Mouse (Mus musculus) ES-Bruce4 (cell line): ENCODE data around the gene Masp1. TPM values are rescaled to one million over a fixed set of nuclear protein-coding genes. Genes with fewer than 3 reads are reported as not detected.
A peak's percentile ranks its signal among the peaks of the same experiment; 100 is the strongest.

Source experiments
- H3K27ac ChIP-seq: 2 replicates; pipeline ENCODE4 v1.5.1; 2012; ENCODE audit warnings: low read length, inconsistent platforms; ENCODE audit not compliant: insufficient read depth
- H3K27me3 ChIP-seq: 2 replicates; pipeline ENCODE4 v1.6.1; 2012; ENCODE audit warnings: mild to moderate bottlenecking, low read length, inconsistent platforms; ENCODE audit not compliant: control insufficient read depth, poor library complexity, insufficient read depth, severe bottlenecking
- H3K36me3 ChIP-seq: 2 replicates; pipeline ENCODE4 v1.6.1; 2012; ENCODE audit warnings: inconsistent platforms, mild to moderate bottlenecking, low read length, moderate library complexity; ENCODE audit not compliant: control insufficient read depth, poor library complexity, insufficient read depth, severe bottlenecking
- H3K4me1 ChIP-seq: one replicate; pipeline ENCODE4 v1.8.1; 2011; ENCODE audit warnings: low read length; ENCODE audit not compliant: control insufficient read depth, insufficient read depth
- H3K4me3 ChIP-seq: 2 replicates; pipeline ENCODE4 v1.5.1; 2011; ENCODE audit warnings: low read depth, mild to moderate bottlenecking, low read length
- H3K9ac ChIP-seq: 2 replicates; pipeline ENCODE4 v1.6.1; 2012; ENCODE audit warnings: low read depth, mild to moderate bottlenecking, inconsistent platforms; ENCODE audit not compliant: poor library complexity, severe bottlenecking
- H3K9me3 ChIP-seq: replicated peaks from 2 replicates; pipeline ENCODE4 v1.6.1; 2012; ENCODE audit warnings: mild to moderate bottlenecking, low read length, inconsistent platforms; ENCODE audit not compliant: control insufficient read depth, poor library complexity, insufficient read depth, severe bottlenecking
- CTCF ChIP-seq: IDR thresholded peaks from one replicate; pipeline ENCODE4 v1.8.1; 2011; ENCODE audit warnings: low read depth, low read length
- EP300 ChIP-seq: IDR thresholded peaks from 2 replicates; pipeline ENCODE4 v1.6.1; 2011; ENCODE audit warnings: low read depth, low read length; ENCODE audit not compliant: insufficient read depth
- POLR2A ChIP-seq: IDR thresholded peaks from one replicate; pipeline ENCODE4 v1.8.1; 2011; ENCODE audit warnings: low read length; ENCODE audit not compliant: insufficient read depth
- polyA plus RNA-seq: library from polyadenylated mRNA; stranded (reverse); fragments of >200 nt; gene quantifications from 2 replicates; pipeline ENCODE4 v1.2.4, GENCODE M21; 2011; ENCODE audit warnings: low read depth; ENCODE audit not compliant: missing spikeins, insufficient read depth, insufficient read length

Masp1 gene
- polyA plus RNA-seq, 1 experiment: 2.5 TPM

GRCm38 (mm10) chr16:23427701-23428100, 92.9 kb downstream of the Masp1 start:
- Histone ChIP-seq H3K9ac (no peak overlapping the region), H3K9me3 (no peaks in the 10 kb centered on the region), H3K27me3 (no peaks in the 10 kb centered on the region), H3K36me3 (no peaks in the 10 kb centered on the region), H3K4me3 (no peak overlapping the region), H3K4me1 (no peaks in the 10 kb centered on the region), H3K27ac (no peak overlapping the region)
- TF ChIP-seq EP300: no peak

- no peaks in the 10 kb centered on the region for H3K4me1 ChIP-seq
- H3K9ac ChIP-seq: no peak overlapping the region
- no peaks in the 10 kb centered on the region for H3K9me3 ChIP-seq
- no peaks in the 10 kb centered on the region for H3K36me3 ChIP-seq
- H3K4me3 ChIP-seq: no peak overlapping the region
- H3K27me3 ChIP-seq: no peaks in the 10 kb centered on the region
- H3K27ac ChIP-seq: no peak overlapping the region
- TF ChIP-seq CTCF (no peak), EP300 (no peak)
These were observed 96.8 kb downstream of the Masp1 start for GRCm38 (mm10) chr16:23423825-23424224.

GRCm38 (mm10) chr16:23419565-23420085, 101.0 kb downstream of the Masp1 start:
- Histone ChIP-seq H3K9ac (no peak overlapping the region), H3K4me3 (no peak overlapping the region), H3K27ac (no peak overlapping the region), H3K27me3 (no peaks in the 10 kb centered on the region), H3K36me3 (no peaks in the 10 kb centered on the region), H3K9me3 (no peaks in the 10 kb centered on the region), H3K4me1 (no peaks in the 10 kb centered on the region)
- TF ChIP-seq EP300: no peak
- TF ChIP-seq POLR2A: no peak
- TF ChIP-seq CTCF: no peak

GRCm38 (mm10) chr16:23417456-23418240, 103.0 kb downstream of the Masp1 start:
- Histone ChIP-seq H3K27ac (no peak overlapping the region), H3K27me3 (no peaks in the 10 kb centered on the region), H3K4me3 (no peak overlapping the region), H3K36me3 (no peaks in the 10 kb centered on the region), H3K4me1 (no peaks in the 10 kb centered on the region), H3K9me3 (no peaks in the 10 kb centered on the region), H3K9ac (no peak overlapping the region)
- no peak for TF ChIP-seq CTCF

GRCm38 (mm10) chr16:23416657-23417293, 103.8 kb downstream of the Masp1 start:
- no peaks in the 10 kb centered on the region for H3K36me3 ChIP-seq
- no peaks in the 10 kb centered on the region for H3K4me1 ChIP-seq
- TF ChIP-seq POLR2A (no peak), CTCF (no peak)
- no peak overlapping the region for H3K9ac ChIP-seq
- 0 out of 2 replicates have a peak overlapping the region, but pooled peaks have one; percentile 7 for H3K27ac ChIP-seq
- H3K27me3 ChIP-seq: no peaks in the 10 kb centered on the region
- no peaks in the 10 kb centered on the region for H3K9me3 ChIP-seq
- no peak overlapping the region for H3K4me3 ChIP-seq

- Histone ChIP-seq H3K4me3 (no peak overlapping the region), H3K27me3 (no peaks in the 10 kb centered on the region), H3K9me3 (no peaks in the 10 kb centered on the region), H3K36me3 (no peaks in the 10 kb centered on the region), H3K27ac (no peak overlapping the region), H3K4me1 (no peaks in the 10 kb centered on the region), H3K9ac (no peak overlapping the region)
- TF ChIP-seq POLR2A: no peak
- TF ChIP-seq CTCF: no peak
- TF ChIP-seq EP300: peak; percentile 72
These were observed 104.4 kb downstream of the Masp1 start for GRCm38 (mm10) chr16:23416261-23416656.
